Mouse (Mus musculus) neural tube, embryonic 14.5 days (tissue): ENCODE measurements around the gene Ccdc18. TPM values are rescaled to one million over a fixed set of nuclear protein-coding genes. Genes with fewer than 3 reads are reported as not detected.
"Not testable (repeated sequence)": the region's sequence is repeated elsewhere in the genome, so short reads cannot be mapped to it uniquely, and the experiment has no call there.

Source experiments
- ATAC-seq: fragments of 200-750 bp; cut with Nextera tagmentation; 2 replicates; pipeline ENCODE4 v1.8.0; 2017; ENCODE audit warnings: low read depth, mild to moderate bottlenecking, moderate TSS enrichment, moderate library complexity
- H3K27ac ChIP-seq: fragments of 300-500 bp; sonication (generic); 2 replicates; pipeline ENCODE4 v1.5.1; 2014; ENCODE audit warnings: low read depth, mild to moderate bottlenecking, control low read depth, low read length, moderate library complexity, mixed read lengths
- H3K27me3 ChIP-seq: fragments of 300-500 bp; sonication (generic); 2 replicates; pipeline ENCODE4 v1.6.1; 2014; ENCODE audit warnings: low read length; ENCODE audit not compliant: control insufficient read depth, insufficient read depth
- H3K36me3 ChIP-seq: fragments of 300-500 bp; sonication (generic); 2 replicates; pipeline ENCODE4 v1.6.1; 2014; ENCODE audit warnings: low read length, mixed read lengths; ENCODE audit not compliant: control insufficient read depth, insufficient read depth
- H3K4me1 ChIP-seq: fragments of 300-500 bp; sonication (generic); 2 replicates; pipeline ENCODE4 v1.6.1; 2014; ENCODE audit warnings: low read length; ENCODE audit not compliant: control insufficient read depth, insufficient read depth
- H3K4me2 ChIP-seq: fragments of 300-500 bp; sonication (generic); 2 replicates; pipeline ENCODE4 v1.6.1; 2014; ENCODE audit warnings: mild to moderate bottlenecking, low read depth, low read length, control low read depth
- H3K4me3 ChIP-seq: fragments of 300-500 bp; sonication (generic); 2 replicates; pipeline ENCODE4 v1.5.1; 2014; ENCODE audit warnings: low read depth, low read length, control low read depth, mixed read lengths
- H3K9ac ChIP-seq: fragments of 300-500 bp; sonication (generic); replicated peaks from 2 replicates; pipeline ENCODE4 v1.6.1; 2014; ENCODE audit warnings: low read depth, mild to moderate bottlenecking, control low read depth, low read length, mixed read lengths
- H3K9me3 ChIP-seq: fragments of 300-500 bp; sonication (generic); 2 replicates; pipeline ENCODE4 v1.6.1; 2016; ENCODE audit warnings: low read length; ENCODE audit not compliant: control insufficient read depth
- WGBS: fragments of 180-500 bp; shearing (Covaris S2); extraction: QIAGEN DNeasy Blood & Tissue Kit; methylation state at CpG from one replicate; pipeline ENCODE4 v1.1.7; 2014; 5-methylcytosine and 5-hydroxymethylcytosine counted together
- polyA plus RNA-seq: library from polyadenylated mRNA; unstranded; fragments of >200 nt; fragmentation: Nextera tagmentation; extraction: Ambion mirVana; gene quantifications from 2 replicates; pipeline ENCODE4 v1.2.1, GENCODE M21; 2014

Ccdc18 gene
- polyA plus RNA-seq, 1 experiment from 2014 or later, result 2.2 TPM

DNA sequence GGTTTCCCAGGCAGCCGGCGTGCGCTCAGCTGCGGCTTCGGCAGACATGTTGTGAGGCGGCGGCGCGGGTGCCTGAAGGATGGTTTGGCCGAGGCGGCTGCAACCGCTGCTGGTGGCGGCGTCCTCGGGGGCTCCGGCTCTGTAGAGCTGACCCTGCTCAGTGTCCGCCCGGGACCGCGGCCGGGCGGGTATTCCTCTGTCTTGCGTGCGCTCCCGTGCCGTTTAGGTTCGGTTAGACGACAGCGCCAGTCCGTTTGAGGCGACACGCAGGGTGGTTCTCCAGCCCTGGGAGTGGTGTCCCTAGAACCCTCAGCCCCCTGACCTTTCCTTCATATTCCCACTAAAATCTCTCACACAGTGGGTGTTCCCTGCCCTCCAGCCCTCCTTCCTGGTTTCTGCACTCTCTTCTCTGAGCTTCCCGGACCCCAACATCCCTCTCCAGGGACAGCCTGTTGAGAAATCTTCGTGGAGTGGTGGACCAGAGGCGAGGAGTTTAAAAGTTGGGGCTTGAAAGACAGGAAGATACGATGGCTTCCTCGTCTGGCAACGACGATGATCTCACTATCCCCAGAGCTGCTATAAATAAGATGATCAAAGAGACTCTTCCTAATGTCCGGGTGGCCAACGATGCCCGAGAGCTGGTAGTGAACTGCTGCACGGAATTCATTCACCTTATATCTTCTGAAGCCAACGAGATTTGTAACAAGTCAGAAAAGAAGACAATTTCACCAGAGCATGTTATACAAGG is 136.6 kb downstream of the Ccdc18 start:
- peak overlapping the region; percentile 99 for H3K4me3 ChIP-seq
- no peaks in the 10 kb centered on the region for H3K27me3 ChIP-seq
- peaks cover 16% of the 10 kb centered on the region; the same call in 1 of the 2 replicates for H3K4me1 ChIP-seq
- H3K36me3 ChIP-seq, result no peaks in the 10 kb centered on the region
- H3K9ac ChIP-seq, result peak overlapping the region; percentile 92
- under 1% methylated on average over 44 of the region's 44 CpGs for WGBS
- H3K9me3 ChIP-seq, result no peaks in the 10 kb centered on the region
- ATAC-seq, result peak; percentile 77
- H3K27ac ChIP-seq, result peak overlapping the region; percentile 90
- peak overlapping the region; percentile 85 for H3K4me2 ChIP-seq

DNA sequence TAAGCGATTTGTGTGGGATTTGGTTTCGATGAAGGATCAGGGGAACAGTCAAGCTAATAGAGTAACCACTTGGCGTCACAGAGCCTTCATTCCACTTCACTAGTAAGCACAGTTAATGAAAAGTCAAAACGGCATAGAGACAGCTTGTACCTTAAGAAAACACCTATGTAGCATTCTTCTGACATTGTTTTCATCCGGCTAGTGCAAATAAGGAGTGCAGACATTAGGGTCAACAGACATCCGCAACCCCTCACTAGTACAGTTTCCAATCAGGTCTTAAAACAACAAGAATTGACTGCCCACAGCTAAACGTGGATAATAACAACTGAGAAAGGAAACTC is 137.1 kb downstream of the Ccdc18 start:
- H3K27ac ChIP-seq, result no peak overlapping the region
- H3K9ac ChIP-seq, result peak overlapping the region; percentile 92
- WGBS, result 18% methylated on average over 7 of the region's 7 CpGs
- H3K4me1 ChIP-seq, result peaks cover 16% of the 10 kb centered on the region; the same call in 1 of the 2 replicates
- H3K9me3 ChIP-seq, result no peaks in the 10 kb centered on the region
- H3K27me3 ChIP-seq, result no peaks in the 10 kb centered on the region
- peak overlapping the region; percentile 85 for H3K4me2 ChIP-seq
- H3K36me3 ChIP-seq, result no peaks in the 10 kb centered on the region
- ATAC-seq, result no peak
- peak overlapping the region; percentile 99 for H3K4me3 ChIP-seq

DNA sequence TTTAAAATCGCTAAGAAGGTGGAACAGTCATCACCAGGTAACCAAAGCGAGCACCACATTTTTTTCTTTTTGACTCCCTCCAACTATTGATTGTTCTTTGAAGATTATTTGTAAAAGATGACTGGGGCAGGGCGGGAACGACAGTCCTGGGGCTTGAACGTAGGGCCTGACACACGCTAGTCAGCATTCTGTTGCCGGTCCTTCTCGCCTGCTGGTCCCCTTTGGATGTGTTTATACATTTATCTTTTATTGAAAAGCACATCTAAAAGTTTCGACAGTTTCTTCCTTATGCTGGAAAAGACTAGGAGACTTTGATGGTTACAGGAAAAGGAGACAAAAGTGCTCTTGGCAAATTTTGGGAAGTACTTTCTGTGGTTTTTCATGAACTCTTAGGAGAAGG is 137.7 kb downstream of the Ccdc18 start:
- no peak overlapping the region for H3K9ac ChIP-seq
- peaks cover 16% of the 10 kb centered on the region; the same call in 1 of the 2 replicates for H3K4me1 ChIP-seq
- peak overlapping the region; percentile 99 for H3K4me3 ChIP-seq
- no peaks in the 10 kb centered on the region for H3K36me3 ChIP-seq
- no peak overlapping the region for H3K27ac ChIP-seq
- H3K4me2 ChIP-seq, result peak overlapping the region; percentile 85
- no peaks in the 10 kb centered on the region for H3K9me3 ChIP-seq
- no peaks in the 10 kb centered on the region for H3K27me3 ChIP-seq
- ATAC-seq, result no peak
- 49% methylated on average over 9 of the region's 9 CpGs for WGBS

DNA sequence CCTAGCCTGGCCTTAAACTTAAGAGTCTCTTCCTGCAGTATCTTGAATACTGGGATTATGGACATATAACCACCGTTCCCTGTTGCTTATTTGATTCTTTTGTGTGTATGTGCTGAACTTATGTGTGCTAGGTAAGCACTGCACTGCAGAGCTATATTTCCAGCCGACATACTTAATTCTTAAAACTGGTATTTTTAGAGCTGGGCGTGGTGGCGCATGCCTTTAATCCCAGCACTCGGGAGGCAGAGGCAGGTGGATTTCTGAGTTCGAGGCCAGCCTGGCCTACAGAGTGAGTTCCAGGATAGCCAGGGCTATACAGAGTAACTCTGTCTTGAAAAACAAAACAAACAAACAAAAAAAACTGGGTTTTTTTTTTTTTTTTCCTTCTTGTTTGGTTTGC is 138.7 kb downstream of the Ccdc18 start:
- not testable (repeated sequence) for H3K27me3 ChIP-seq, H3K4me3 ChIP-seq, H3K27ac ChIP-seq, H3K9me3 ChIP-seq, H3K9ac ChIP-seq, ATAC-seq, H3K36me3 ChIP-seq
- H3K4me2 ChIP-seq, result peak overlapping the region; percentile 36
- H3K4me1 ChIP-seq, result peaks cover 16% of the 10 kb centered on the region; the same call in 1 of the 2 replicates
- 94% methylated on average over 6 of the region's 6 CpGs for WGBS

Other genes starting within 250 kb of the Ccdc18 start
- gene Rpl5, start 232.4 kb upstream of the Ccdc18 start, polyA plus RNA-seq, result 62.4 and 68.8 TPM in 2 replicates
- 62.2 and 70.2 TPM in 2 replicates for gene Fam69a, start 145.8 kb upstream of the Ccdc18 start, polyA plus RNA-seq
- 86.5 and 87.2 TPM in 2 replicates for gene Mtf2, start 67.2 kb upstream of the Ccdc18 start, polyA plus RNA-seq
- gene Tmed5, start 255 bp upstream of the Ccdc18 start, polyA plus RNA-seq, result 24.4 and 25.5 TPM in 2 replicates
- gene Dr1, start 136.0 kb downstream of the Ccdc18 start, polyA plus RNA-seq, result 47.6 and 50.5 TPM in 2 replicates
- 2.9 and 3.3 TPM in 2 replicates for gene Pigg, start 179.7 kb downstream of the Ccdc18 start, polyA plus RNA-seq
- gene Gm42517, start 235.0 kb downstream of the Ccdc18 start, polyA plus RNA-seq, result 4.7 and 5.7 TPM in 2 replicates